Mouse (Mus musculus) layer of hippocampus, postnatal 10 days (tissue): ENCODE results near the gene Tmem38b. TPM values are rescaled to one million over a fixed set of nuclear protein-coding genes. Genes with fewer than 3 reads are reported as not detected.

ENCODE experiments used
- DNase-seq, 2 experiments: peaks; one replicate each; pipeline ENCODE4 v3.0.0; 2021; ENCODE audit warnings: low spot score in 2 of 2
- total RNA-seq, 2 experiments: library from RNA; stranded (reverse); gene quantifications; 2 replicates each; pipeline ENCODE4 v1.2.3; 2021

Tmem38b gene
- total RNA-seq, 2 experiments from 2014 or later: 12.8 to 13.0 TPM

- no peak for DNase-seq
These were observed 3.1 kb downstream of the Tmem38b start for GRCm38 (mm10) chr4:53828914-53829313.

GRCm38 (mm10) chr4:53830016-53830415 is 4.2 kb downstream of the Tmem38b start:
- DNase-seq: no peak

- DNase-seq: no peak
These were observed 4.7 kb downstream of the Tmem38b start for GRCm38 (mm10) chr4:53830579-53830978.

GRCm38 (mm10) chr4:53832321-53832720 is 6.5 kb downstream of the Tmem38b start:
- no peak for DNase-seq

- DNase-seq: no peak
These were observed 11.1 kb downstream of the Tmem38b start for GRCm38 (mm10) chr4:53836978-53837377.

- peak in 1 of 2 experiments; percentile 30 for DNase-seq
These were observed 14.5 kb downstream of the Tmem38b start for GRCm38 (mm10) chr4:53840158-53840870.

- peak; percentile 16 to 21 for DNase-seq
These were observed 17.7 kb downstream of the Tmem38b start for GRCm38 (mm10) chr4:53843553-53843952.

- DNase-seq: peak in 1 of 2 experiments; percentile 41
These were observed 19.2 kb downstream of the Tmem38b start for GRCm38 (mm10) chr4:53844835-53845619.

GRCm38 (mm10) chr4:53845656-53846055 is 19.8 kb downstream of the Tmem38b start:
- no peak for DNase-seq

GRCm38 (mm10) chr4:53846326-53846725 is 20.5 kb downstream of the Tmem38b start:
- no peak for DNase-seq

GRCm38 (mm10) chr4:53847541-53847940 is 21.7 kb downstream of the Tmem38b start:
- DNase-seq: no peak

- DNase-seq: no peak
These were observed 22.5 kb downstream of the Tmem38b start for GRCm38 (mm10) chr4:53848308-53848707.

- DNase-seq: no peak
These were observed 23.0 kb downstream of the Tmem38b start for GRCm38 (mm10) chr4:53848816-53849215.

GRCm38 (mm10) chr4:53849804-53850203 is 24.0 kb downstream of the Tmem38b start:
- no peak for DNase-seq

- DNase-seq: no peak
These were observed 27.5 kb downstream of the Tmem38b start for GRCm38 (mm10) chr4:53853333-53853732.

- DNase-seq: no peak
These were observed 34.1 kb downstream of the Tmem38b start for GRCm38 (mm10) chr4:53859944-53860343.

GRCm38 (mm10) chr4:53862101-53862500 is 36.3 kb downstream of the Tmem38b start:
- DNase-seq: no peak

- DNase-seq: no peak
These were observed 38.4 kb downstream of the Tmem38b start for GRCm38 (mm10) chr4:53864098-53864820.

GRCm38 (mm10) chr4:53866459-53866858 is 40.6 kb downstream of the Tmem38b start:
- no peak for DNase-seq

- DNase-seq: no peak
These were observed 52.9 kb downstream of the Tmem38b start for GRCm38 (mm10) chr4:53878542-53879417.
